Mouse (Mus musculus): ENCODE measurements at regions not wholly inside any gene's neighbourhood (a gene's known extent, or its start where the extent isn't known, plus 50 kb on each side); places are given as distances from the start of the nearest gene placed in this dataset.

DNA sequence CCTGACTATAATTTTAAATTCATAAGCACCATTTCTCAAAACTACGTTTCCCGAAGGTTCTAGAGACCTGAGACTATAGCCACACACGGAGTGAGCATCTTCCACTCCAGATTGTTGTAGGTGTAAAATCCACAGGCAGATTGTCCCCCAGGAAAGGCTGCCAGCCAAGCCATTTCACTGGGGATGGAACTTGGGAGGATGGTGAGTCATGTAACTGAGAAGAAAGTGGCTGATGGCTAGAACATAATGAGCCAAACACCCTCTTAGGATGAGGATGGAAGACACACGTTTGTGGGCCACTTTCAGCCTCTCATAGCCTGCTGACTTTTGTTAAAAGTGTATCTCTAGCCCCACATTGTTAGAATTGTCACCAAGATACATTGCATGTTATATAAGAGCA, 564.1 kb downstream of the Btbd3 start:
- peak; percentile 93 for DNase-seq (ENCODE audit: low read depth, low spot score)

GRCm38 (mm10) chr2:138824873-138825272, 568.5 kb downstream of the Btbd3 start:
- DNase-seq (ENCODE audit: low read depth, low spot score) = no peak

DNA sequence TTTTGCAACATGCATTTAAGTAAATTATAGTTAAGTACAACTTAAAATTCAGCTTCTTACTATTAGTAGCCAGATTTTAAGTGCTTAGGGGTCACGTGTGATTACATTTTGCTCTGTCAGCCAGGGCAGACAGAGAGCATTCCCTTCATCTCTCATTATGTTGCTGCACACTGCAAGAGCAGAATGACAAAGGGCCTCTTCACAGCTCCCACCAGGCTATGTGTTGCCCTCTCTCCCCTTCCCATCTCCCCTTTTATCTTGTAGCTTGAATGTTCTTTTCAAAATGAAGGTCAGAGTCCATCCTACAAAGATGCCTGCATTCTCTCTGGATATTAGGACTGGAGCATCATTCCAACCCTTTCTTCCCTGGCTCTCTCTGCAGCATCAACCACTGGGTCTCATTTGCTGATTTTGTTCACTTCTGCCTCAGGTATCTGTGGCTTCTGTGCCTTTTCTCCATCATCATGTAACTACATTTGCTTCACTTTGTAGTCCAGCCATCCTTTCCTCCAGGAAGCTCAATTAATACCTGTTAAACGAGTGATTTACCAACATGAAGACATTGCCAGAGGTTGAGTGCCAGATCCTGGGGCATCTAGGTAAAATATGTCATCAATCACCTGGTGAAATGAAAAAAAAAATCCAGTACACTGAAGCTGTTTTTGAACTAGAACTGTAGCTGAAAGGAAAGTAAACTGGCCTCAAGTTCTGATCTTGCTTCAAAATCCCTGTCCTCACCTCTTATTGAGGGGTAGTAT, 571.6 kb downstream of the Btbd3 start:
- DNase-seq (ENCODE audit: low read depth, low spot score) = no peak

GRCm38 (mm10) chr2:138838846-138839245, 582.5 kb downstream of the Btbd3 start:
- no peak for DNase-seq (ENCODE audit: low read depth, low spot score)

DNA sequence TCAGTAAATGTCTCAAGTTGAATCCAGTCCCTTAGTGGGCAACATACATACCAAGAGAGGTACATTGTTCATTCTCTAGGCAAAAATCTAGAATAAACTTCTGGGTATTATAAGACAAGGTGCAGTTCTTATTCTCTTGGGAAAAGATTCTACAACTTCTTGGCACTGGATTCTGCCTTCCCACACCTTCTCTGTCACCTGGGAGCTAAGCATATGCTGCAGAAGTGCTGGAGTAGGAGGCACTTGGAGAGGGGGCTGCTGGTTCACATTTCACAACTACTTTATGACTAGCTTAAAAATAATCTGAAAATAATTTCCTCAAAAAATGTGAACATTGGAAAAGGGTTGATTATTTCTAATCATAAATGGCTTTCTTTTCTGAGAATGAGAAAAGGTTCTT, 602.8 kb downstream of the Btbd3 start:
- DNase-seq (ENCODE audit: low read depth, low spot score) = peak; percentile 58

DNA sequence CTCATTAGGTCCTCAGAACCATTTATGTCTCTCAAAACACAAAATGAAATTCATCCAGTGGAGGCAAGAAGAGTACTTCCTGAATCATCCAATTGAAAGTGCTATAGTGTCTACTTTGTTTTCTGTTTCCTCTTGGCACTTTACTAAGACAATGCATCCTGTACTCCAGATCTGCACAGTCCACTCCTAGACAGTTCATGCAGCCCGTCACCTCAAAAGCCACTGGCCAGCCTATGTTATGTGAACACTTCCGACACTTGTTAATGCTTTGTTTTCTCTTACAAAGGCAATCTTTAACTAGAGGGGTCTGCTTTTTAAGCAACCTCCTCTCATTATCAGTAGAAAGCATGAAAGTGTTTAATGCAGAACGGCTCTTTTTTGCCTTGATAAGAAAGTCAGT, 597.1 kb upstream of the Sptlc3 start:
- no peak for DNase-seq (ENCODE audit: low read depth, low spot score)

DNA sequence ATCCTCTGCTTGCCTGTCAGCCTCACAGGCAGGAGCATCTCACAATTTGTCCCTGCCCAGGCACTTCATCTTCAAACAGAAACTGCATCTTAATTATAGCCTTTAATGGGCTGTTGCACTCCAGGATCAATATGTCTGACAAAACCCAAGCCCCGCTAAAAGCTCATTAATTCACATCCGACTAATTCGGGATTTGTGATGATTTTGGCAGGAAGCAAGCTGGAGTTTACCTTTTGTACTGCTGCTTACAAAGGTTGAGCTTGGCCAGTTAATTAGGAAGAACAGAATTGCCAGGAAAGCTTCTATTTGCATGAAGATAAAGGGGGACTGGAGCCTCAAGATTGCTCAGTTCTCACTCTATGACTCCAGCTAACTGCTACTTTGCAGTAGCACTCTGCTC, 596.6 kb upstream of the Sptlc3 start:
- DNase-seq (ENCODE audit: low read depth, low spot score) = no peak

- DNase-seq (ENCODE audit: low read depth, low spot score) = no peak
Observed at GRCm38 (mm10) chr2:138937165-138937564, 556.5 kb upstream of the Sptlc3 start.

DNA sequence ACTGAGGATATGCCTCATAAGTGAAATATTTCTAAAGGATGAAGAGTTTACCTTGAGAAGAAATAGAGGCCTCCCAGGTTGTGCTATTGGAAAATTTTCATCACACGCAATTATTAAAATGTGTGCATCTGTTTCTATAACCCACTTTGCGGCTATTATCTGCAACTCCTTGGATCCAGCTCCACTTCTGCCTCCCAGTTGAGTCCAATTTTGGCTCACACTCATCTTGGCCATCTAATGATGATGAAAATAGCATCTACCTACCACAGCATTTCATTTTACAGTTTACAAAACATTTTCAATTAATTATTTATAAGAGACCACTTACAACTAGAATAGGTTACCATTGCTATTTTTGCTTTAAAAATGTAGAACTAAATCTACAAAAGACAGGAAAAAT, 554.3 kb upstream of the Sptlc3 start:
- no peak for DNase-seq (ENCODE audit: low read depth, low spot score)

- DNase-seq (ENCODE audit: low read depth, low spot score) = no peak
Observed at GRCm38 (mm10) chr2:138966110-138966790, 527.5 kb upstream of the Sptlc3 start.

DNA sequence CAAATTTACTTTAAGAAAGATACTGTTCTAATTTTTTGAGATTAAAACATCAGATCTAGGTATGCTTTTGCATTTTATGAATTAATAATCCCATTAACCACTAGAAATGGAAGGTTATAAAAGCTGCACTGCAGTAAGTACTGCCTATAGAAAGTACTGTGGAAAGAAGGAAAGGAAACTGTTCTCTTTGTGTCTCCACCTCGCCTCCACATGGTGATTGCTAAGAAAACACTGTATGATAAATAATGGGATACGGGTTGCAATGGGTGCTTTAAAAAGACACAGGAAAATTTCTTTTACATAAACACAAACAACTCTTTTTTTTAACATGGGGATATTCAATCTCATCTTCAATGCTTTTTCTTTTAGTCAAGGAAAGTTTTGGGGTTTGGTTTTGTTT, 519.2 kb upstream of the Sptlc3 start:
- no peak for DNase-seq (ENCODE audit: low read depth, low spot score)

DNA sequence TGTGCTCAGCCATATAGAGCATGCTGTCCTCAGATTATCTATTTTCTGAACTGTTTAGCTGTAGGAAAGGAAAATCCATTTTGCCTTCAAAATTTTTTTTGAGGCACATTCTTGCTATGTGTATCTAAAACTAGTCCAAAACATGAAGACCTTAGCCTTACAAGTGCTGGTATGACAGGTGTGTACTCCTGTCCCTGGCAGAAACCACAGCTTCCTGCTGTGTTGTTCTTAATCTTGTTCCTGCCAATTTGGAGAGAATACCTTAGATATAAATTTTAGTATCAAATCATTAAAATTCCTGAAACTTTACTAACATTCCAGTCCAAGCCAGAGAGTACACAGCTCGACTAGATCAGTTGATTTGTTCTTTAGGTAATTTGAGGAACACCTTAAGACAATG, 503.7 kb upstream of the Sptlc3 start:
- DNase-seq (ENCODE audit: low read depth, low spot score) = no peak

DNA sequence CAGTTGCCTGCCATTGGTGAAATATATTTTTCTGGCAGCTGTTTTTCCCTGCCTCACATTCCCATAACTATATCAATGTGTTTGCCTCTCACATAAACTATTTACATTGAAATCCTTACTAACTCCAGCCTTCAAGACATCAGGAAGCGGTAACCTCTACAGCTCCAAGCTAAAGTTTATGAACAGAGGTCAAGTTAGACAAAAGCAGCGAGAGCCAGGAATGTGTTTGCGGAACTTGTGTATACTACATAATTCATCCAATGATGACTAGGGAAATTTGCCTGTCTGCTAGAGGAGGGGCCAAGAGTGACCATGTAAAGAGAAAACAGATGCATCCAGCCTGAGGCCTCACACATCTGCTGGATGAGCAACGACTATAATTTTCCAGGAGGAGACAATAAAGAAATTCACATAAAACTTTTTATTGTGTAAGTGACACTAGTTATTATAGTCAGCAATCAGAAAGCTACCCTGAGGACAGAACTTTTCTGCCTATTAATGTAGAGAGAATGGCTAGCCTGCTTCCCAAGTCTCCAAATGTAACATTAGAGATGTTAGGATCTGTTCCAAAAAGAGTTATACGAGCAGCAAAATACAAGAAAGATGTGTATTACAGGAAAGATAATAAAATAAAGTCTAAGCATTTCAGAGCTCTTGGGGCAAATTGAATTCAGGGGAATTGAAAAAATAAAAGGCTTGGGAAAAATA, 461.5 kb upstream of the Sptlc3 start:
- DNase-seq (ENCODE audit: low read depth, low spot score) = no peak

DNA sequence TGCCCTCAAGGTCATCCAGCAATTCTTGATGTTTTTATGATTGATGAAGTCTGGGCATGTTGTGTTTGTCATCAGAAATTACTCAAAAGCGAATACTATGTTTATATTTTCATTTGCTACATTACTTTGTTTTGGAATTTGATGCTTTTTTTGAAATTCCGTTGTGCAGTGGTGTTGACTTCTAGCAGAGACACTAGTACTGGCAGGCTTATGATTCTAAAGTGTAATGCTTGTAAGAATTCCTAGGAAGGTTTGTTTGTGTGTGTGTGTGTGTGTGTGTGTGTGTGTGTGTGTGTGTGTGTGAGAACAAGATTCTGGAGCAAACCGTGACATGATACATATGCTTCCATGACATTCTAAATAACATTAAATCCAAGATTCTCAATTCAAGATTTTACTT, 458.9 kb upstream of the Sptlc3 start:
- DNase-seq (ENCODE audit: low read depth, low spot score) = no peak

DNA sequence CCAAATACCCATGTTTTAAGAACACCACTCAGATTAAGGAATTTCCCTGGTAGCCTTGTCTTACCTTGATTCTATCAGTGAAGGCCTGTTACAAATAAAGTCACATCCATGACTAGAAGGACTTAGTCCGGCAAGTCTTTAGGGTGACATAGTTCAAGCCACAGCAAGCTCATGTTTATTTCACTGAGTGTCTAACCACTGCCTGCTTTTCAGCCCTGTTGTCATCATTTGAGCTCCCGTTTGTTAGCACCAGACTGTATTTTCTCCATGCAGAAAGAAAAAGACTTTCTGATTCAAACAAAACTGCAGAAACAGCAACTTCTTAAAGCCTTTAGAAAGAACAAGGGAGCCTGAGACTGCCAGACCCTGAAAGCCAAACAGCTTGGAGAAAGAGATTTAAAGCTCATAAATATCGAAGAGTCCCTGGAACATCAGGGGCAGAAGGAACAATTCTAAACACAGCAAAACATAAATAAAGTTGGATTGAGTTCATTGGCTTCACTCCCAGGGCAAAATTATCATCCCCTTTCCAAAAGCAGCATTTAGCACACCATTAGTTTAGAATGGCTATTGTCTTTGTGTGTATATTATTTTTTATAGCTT, 451.9 kb upstream of the Sptlc3 start:
- DNase-seq (ENCODE audit: low read depth, low spot score) = no peak

DNA sequence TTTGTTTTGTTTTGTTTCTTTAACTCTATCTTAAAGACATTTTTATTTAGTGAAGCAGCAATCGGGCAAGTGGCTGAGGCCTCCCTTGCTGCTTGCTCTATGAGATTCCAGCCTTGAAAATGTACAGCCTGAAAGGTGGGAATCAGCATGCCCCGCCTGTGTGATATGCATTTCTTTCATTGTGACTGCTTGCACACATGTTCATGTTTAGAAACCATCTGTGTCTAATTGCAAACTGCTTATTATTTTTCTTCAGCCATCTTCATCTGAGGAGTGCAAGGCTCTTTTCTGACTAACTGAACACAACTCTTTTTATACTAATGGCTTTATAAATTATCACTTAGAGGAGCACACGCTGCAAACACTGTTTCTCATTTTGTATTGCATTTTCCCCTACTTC, 449.0 kb upstream of the Sptlc3 start:
- DNase-seq (ENCODE audit: low read depth, low spot score) = no peak

DNA sequence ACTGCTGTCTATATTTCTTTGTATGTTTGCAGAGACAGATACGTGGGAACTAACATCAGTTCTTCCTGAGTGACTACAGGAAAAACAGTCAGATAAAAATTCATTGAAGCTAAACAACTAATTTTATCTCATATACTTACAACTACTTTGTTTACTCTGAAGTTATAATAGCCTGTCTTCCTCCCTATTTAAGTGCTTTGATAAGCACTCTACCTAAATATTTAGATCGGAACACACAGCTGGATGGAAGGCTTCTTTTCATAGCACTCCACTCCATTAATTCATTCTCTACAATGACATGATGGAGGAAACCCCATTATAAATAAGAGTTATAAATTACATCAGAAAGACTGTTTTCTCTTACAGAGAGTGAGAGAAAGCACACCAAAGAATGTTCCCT, 438.5 kb upstream of the Sptlc3 start:
- no peak for DNase-seq (ENCODE audit: low read depth, low spot score)

DNA sequence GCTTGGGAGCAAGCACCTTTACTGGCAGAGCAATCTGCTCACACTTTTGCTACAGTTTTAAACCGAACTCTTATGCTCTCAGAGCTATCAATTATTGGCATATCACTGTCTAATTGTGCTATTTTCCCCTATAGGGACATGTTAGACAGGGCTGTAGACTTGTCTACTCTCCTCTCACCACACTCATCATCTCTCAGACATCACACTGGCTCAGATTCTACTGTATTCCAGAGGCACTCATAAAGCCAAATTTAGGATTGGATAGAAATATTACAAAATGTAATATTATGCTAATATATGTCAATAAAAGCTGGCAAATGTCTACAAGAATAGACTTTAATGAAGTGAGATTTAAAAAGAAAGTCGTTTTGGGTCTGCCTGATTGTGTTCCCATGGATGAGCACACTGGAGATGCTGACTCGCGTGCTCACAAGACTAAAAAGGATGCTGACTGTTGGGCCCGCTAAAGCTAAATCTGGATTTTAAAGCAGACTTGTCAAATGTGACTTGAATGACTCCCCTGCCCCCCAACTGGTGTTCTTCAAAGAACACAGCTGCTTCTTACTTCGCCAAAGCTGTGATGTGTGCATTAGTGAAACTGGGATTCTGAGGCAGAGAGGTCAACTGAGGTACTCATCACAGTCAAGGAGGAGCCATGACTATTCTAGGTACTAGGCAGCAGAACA, 424.3 kb upstream of the Sptlc3 start:
- peak; percentile 17 for DNase-seq (ENCODE audit: low read depth, low spot score)

GRCm38 (mm10) chr2:139071690-139072089, 422.0 kb upstream of the Sptlc3 start:
- no peak for DNase-seq (ENCODE audit: low read depth, low spot score)

DNA sequence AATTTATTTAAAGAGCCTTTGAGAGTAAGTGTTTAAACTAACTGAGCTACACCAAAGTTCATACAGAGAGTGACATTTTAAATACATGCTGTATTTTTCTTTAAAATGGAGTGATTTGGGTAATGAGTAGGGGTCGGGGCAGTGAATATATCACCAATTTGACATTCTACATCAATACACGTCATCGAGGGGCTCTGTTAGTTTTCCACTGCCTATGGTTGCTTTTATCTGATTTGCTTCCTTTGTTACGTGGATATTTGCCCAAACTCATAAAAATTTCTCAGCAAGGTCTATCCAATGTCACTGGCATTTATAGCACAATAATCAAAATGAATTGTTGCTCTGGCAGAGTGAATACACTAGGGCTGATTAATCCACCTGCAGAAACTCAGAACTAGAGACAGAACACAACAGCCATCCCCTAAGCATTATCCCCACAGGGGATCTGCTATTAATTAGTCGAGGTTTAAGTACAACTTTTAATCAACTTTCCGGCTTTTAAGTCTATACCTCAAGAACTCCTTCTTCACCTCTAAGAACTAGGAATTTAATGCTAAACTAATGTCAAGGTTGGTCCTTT, 400.1 kb upstream of the Sptlc3 start:
- no peak for DNase-seq (ENCODE audit: low read depth, low spot score)

GRCm38 (mm10) chr2:139111669-139112068, 382.0 kb upstream of the Sptlc3 start:
- DNase-seq (ENCODE audit: low read depth, low spot score) = peak; percentile 62

Measured in telencephalon, adult 2 months (tissue).